Mouse (Mus musculus): Measurements from ENCODE around the gene Bmp5. TPM values are rescaled to one million over a fixed set of nuclear protein-coding genes. Genes with fewer than 3 reads are reported as not detected.

Gene Bmp5
- polyA plus RNA-seq, 1 experiment from 2014 or later, result 13.7 TPM

- Histone ChIP-seq H3K9me3 (no peaks in the 10 kb centered on the region), H3K27me3 (ENCODE audit: insufficient read depth, poor library complexity, severe bottlenecking) (no peaks in the 10 kb centered on the region), H3K4me3 (no peak overlapping the region), H3K4me1 (0 out of 2 replicates have a peak, but pooled peaks cover 5% of the 10 kb centered on the region), H3K27ac (no peak overlapping the region), H3K36me3 (no peaks in the 10 kb centered on the region)
- 41% methylated on average over 11 of the region's 11 CpGs for WGBS
- DNase-seq (ENCODE audit: low spot score), result no peak
These were observed 152.2 kb downstream of the Bmp5 start for GRCm38 (mm10) chr9:75927196-75927880.

- Histone ChIP-seq H3K9me3 (no peaks in the 10 kb centered on the region), H3K36me3 (no peaks in the 10 kb centered on the region), H3K4me3 (no peak overlapping the region), H3K27me3 (ENCODE audit: insufficient read depth, poor library complexity, severe bottlenecking) (no peaks in the 10 kb centered on the region), H3K4me1 (0 out of 2 replicates have a peak, but pooled peaks cover 5% of the 10 kb centered on the region), H3K27ac (no peak overlapping the region)
- WGBS, result 69% methylated on average over 5 of the region's 5 CpGs
- DNase-seq (ENCODE audit: low spot score), result no peak
These were observed 152.9 kb downstream of the Bmp5 start for GRCm38 (mm10) chr9:75928068-75928467.

GRCm38 (mm10) chr9:75944663-75945062 lies 169.5 kb downstream of the Bmp5 start:
- no peak overlapping the region for H3K27ac ChIP-seq
- H3K36me3 ChIP-seq, result no peaks in the 10 kb centered on the region
- no peaks in the 10 kb centered on the region for H3K9me3 ChIP-seq
- DNase-seq (ENCODE audit: low spot score), result no peak
- WGBS, result 74% methylated on average over 3 of the region's 3 CpGs
- H3K27me3 ChIP-seq (ENCODE audit: insufficient read depth, poor library complexity, severe bottlenecking), result no peaks in the 10 kb centered on the region
- no peaks in the 10 kb centered on the region for H3K4me1 ChIP-seq
- H3K4me3 ChIP-seq, result no peak overlapping the region

Small RNA genes within 50 kb of the gene (microRNA-seq; reads per million reads assigned to microRNA genes)
- not detected for gene Gm44355

Other genes with a start within 250 kb of the Bmp5 start
- 73.4 and 90.5 TPM in 2 replicates for gene Tmod3, start 215.7 kb upstream of the Bmp5 start, polyA plus RNA-seq (2016; fragmentation: Nextera tagmentation; extraction: Ambion mirVana)
- gene Tmod2, start 164.0 kb upstream of the Bmp5 start, polyA plus RNA-seq (2016; fragmentation: Nextera tagmentation; extraction: Ambion mirVana), result 6.0 and 8.9 TPM in 2 replicates
- gene Lysmd2, start 149.6 kb upstream of the Bmp5 start, polyA plus RNA-seq (2016; fragmentation: Nextera tagmentation; extraction: Ambion mirVana), result 14.3 and 14.9 TPM in 2 replicates
- gene Scg3, start 91.3 kb upstream of the Bmp5 start, polyA plus RNA-seq (2016; fragmentation: Nextera tagmentation; extraction: Ambion mirVana), result 0.12 and 0.57 TPM in 2 replicates
- 3.2 TPM in 2 replicates for gene Hmgcll1, start 239.5 kb downstream of the Bmp5 start, polyA plus RNA-seq (2016; fragmentation: Nextera tagmentation; extraction: Ambion mirVana)